Mouse (Mus musculus): ENCODE data around the gene Oscp1.
"Not testable (repeated sequence)": the region's sequence is repeated elsewhere in the genome, so short reads cannot be mapped to it uniquely, and the experiment has no call there.

Gene Oscp1

DNA sequence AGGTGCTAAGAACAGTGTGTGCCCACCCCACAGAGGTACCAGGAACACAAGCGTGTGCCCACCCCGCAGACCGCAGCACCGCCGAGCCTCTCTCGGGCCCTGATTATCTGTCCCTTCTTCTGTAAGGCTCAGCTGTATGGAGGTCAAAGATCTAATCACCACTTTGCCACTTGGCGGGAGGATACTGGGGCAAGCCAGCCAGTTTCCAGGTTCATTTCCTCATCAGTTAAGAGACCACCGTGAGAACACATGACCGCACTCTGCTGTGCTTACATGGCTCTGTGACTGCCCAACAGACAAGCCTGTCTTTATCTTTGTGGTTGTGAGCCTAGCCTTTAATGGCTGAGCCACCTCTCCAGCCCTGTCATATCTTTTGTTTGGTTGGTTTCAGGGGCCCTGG is 24.7 kb downstream of the Oscp1 start:
- DNase-seq (ENCODE audit: low read depth), result no peak

DNA sequence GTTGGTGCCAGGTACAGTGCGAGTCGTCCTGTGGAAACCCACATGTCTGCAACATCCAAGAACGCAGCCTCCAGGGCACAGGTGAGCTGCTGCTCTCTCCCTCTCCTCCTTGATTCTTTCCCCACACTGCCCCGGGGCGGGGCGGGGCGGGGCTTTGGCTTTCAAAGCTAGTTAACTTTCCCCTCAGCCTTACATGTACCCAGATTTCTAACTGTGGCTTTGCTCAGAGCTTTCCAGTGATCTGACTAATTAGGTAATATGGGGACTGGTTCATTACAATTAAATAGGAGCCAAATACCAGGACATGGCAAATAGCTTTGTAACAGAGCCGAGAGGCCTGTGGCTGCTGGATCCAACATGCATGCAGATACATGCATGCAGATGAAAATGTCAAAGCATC is 26.0 kb downstream of the Oscp1 start:
- DNase-seq (ENCODE audit: low read depth), result no peak

DNA sequence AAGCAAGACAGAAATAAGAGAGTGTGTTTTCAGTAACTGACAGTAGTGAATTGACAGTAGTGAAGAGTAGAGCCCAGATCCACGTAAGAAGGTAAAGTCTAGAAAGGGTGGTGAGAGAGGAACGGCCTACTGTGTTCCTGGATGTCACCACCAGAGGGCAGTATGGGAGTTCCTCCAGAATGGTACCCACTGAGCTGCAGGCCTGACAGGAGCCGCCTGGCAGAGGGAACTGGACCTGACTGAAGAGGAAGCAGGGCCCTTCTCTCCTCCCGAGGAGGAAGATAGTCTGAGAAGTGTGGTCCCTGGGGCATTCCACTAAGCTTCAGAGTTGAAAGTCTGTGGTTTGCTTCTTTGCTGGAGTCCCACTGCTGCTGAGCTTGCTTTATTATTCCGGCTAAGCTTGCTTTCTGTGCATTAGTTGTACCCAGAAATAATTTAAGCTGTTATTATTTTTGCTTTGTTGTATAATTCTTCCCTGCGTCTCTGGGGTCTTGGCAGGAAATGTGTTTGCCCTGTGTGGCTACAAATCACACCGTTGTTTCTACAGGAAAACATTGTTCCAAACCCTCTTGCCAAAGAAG is 27.7 kb downstream of the Oscp1 start:
- peak; percentile 73 for DNase-seq (ENCODE audit: low read depth)

DNA sequence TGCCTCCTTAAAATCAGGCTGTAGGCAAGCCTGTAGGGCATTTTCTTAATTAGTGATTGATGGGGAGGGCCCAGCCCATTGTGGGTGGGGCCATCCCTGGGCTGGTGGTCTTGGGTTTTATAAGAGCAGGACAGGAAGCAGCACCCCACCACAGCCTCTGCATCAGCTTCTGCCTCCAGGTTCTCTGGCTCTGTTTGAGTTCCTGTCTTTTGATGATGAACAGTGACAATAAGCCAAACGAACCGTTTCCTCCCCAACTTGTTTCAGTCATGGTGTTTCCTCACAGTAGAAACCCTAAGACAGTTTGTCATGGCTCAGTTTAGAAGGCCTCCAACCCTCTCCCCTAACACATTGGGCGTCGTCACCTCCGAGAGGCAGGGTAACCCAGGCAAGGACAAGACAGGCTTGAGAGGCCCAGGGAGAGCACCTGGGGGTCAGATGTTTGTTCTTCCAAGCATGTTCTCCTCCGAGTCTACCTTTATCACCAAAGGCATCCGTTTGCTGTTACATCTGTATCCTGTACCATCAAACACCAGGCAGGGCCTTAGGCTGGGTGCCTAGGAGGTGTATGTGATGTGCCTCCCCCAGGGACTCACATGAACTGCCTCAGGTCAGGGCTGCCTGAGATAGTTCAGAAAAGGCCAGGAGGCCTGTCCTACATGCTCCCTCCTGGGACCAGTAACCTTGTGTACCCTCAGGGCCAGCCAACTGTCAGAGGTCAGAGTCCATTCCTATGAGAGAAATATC is 31.9 kb downstream of the Oscp1 start:
- no peak for DNase-seq (ENCODE audit: low read depth)

DNA sequence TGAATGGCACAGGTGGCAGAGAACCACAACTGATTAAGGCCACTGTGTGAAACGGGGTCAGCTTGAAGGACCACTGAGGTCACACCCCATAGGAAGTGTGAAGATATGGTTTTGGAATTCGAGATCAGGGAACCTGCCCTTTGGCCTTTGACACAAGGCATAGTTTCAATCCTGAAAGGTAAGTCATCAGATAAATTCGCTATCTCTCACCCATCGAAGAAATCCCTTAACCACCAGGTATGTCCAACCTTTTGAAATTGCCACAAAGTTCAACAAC is 32.4 kb downstream of the Oscp1 start:
- DNase-seq (ENCODE audit: low read depth), result no peak

DNA sequence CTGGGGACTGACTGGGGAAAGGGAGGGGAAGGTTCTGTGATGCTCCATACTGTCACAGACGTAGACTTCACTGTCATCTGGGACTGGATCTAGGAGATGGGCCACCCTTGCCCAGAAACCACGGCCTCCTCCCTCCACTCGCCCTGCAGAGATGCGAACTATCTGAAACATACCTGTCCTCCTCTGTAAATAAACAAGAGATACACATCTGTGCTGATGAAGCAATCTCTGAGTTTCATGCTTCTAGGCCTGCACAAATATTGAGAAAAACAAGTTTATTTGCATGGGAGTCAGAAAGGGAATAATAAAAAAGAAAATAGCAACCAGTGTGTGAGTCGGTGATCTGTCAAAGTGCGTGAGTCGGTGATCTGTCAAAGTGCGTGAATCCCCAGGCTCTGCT is 33.5 kb downstream of the Oscp1 start:
- DNase-seq (ENCODE audit: low read depth), result no peak

DNA sequence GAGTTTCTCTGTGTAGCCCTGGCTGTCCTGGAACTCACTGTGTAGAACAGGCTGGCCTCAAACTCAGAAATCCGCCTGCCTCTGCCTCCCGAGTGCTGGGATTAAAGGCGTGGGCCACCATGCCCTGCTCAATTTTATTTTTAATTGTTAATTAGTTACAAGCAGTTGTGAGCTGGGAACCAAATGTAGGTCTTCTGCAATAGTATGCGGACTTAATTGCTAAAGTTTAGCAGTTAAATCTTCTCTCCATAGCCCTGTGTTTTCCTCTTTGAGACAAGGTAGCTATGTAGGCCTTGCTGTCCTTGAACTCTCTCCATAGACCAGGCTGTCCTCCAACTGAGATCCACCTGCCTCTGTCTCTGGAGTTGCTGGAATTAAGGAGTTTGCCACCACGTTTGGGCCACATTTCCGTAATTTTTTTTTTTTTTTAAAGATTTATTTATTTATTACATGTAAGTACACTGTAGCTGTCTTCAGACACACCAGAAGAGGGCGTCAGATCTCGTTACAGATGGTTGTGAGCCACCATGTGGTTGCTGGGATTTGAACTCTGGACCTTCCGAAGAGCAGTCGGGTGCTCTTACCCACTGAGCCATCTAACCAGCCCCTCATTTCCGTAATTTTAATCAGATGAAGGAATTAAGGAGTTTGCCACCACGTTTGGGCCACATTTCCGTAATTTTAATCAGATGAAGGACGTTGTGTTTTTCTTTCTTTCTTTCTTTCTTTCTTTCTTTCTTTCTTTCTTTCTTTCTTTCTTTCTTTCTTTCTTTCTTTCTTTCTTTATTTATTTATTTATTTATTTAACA is 37.5 kb downstream of the Oscp1 start:
- not testable (repeated sequence) for DNase-seq (ENCODE audit: low read depth)

DNA sequence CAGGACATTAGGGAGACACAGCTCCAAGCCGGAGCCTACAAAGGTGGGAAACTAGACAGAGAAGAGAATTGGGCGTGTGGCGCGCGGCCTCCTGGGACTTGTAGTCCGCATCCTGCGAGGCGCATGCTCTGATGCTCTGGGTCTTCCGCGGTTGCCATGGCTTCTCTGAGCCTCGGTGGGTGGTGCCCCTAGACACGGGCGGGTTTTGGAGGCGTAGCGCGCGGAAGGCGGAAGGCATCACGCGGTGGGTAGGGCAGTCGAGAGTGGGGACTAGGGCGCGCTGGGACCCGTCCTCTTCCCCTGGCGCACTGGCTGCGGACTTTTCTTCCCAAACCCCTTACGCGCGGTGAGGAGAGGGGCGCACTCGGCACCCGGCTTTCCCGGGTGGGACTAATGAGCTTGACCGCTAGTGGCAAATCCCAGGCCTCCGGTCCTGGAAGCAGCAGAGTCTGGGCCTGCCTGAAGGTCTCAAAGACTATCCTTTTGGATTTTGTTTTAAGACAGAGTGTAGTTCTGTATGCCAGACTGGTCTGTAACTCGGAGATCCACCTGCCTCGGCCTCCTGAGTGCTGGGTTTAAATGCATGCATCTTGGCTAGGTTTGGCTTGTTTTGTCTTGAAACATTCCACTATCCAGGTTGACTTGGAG is 38.2 kb downstream of the Oscp1 start, which contains the start of gene Lsm10:
Lsm10 (plus strand) TSS at position 160 of the 648 bp plus-strand sequence.
- DNase-seq (ENCODE audit: low read depth), result peak; percentile 93

DNA sequence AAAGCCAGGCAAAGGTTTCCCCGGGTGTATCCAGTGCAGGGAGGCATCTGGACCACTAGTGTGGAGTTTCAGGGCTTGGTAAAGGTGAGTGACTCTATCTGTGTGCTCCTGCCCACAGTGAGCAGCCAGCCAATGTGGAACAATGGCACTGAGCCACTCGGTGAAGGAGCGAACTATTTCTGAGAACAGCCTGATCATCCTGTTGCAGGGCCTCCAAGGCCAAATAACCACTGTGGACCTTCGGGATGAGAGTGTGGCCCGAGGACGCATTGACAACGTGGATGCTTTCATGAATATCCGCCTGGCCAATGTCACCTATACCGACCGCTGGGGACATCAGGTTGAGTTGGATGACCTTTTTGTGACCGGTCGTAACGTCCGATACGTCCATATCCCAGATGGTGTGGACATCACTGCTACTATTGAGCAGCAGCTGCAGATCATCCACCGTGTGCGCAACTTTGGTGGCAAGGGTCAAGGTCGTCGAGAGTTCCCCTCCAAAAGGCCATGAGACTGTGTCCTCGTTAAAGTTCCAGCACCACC is 39.4 kb downstream of the Oscp1 start:
- DNase-seq (ENCODE audit: low read depth), result no peak

DNA sequence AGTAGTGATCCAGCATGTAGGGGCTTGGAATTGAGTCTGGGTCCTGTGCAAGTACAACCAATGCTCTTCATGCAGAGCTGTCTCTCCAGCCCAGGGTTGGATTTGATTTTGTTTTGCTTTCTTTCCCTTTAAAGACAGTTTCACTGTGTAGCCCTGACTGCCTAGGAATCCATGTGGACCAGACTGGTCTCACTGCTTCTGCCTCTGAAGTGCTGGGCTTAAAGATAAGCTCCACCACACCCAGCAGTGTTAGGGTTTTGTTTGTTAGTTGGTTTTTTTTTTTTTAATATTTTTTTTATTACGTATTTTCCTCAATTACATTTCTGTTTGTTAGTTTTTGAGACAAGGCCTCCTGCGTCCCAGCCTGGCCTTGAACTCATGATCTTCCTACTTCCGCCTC is 41.0 kb downstream of the Oscp1 start:
- DNase-seq (ENCODE audit: low read depth), result no peak

DNA sequence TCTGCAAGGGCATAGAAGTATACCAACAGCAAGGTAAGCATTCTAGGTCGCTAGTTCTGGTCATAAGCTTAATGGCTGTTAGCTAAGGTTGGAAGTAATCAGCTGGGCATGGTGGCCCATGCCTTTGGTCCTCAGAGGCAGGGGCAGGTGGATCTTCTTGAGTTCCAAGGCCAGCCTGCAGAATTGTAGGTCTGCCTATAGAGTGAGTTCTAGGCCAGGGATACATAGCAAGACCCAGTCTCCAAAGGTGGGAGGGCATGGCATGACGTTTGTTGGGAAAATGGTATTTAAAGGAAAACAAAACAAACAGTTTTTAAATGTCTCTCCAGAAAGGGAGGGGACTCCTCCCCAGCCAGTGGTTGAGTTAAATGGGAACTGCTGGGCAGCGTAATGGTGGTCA is 42.4 kb downstream of the Oscp1 start:
- DNase-seq (ENCODE audit: low read depth), result no peak

DNA sequence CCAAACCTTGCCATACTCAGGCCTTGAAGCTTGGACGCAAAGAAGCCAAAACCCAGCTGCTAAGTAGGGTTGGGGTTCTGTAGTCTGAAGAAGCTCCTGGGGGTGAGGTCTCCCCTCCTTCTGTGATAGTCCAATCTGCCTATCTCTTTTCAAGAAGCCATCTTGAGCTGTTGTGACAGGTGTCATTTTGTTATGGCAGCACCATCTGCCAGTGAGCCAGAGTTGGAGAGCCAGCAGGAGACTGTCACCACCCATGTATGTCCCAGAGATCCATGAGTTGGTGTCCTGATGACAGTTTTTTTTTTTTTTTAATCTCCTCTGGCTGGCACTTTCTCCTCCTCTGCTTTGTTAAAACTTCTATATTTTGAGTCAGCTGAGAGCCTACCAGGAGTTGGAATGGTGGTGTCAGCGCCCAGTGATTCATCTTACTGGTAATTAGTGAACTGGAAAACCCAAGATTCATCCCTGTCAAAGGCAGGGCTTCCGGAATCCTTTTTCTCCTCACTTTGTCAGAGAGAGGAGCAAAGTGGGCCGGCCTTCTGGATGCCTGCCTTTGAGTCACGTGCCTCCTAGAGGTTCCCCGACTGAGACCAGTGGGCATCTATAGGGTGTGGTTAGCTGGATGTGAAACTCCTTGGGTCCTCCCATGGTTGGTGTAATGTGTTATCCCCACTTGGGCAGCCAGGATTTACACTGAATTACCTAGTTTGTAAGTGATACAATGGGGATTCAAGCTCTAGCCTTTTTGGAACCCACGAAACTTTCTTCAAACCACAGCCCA is 43.9 kb downstream of the Oscp1 start:
- DNase-seq (ENCODE audit: low read depth), result no peak

DNA sequence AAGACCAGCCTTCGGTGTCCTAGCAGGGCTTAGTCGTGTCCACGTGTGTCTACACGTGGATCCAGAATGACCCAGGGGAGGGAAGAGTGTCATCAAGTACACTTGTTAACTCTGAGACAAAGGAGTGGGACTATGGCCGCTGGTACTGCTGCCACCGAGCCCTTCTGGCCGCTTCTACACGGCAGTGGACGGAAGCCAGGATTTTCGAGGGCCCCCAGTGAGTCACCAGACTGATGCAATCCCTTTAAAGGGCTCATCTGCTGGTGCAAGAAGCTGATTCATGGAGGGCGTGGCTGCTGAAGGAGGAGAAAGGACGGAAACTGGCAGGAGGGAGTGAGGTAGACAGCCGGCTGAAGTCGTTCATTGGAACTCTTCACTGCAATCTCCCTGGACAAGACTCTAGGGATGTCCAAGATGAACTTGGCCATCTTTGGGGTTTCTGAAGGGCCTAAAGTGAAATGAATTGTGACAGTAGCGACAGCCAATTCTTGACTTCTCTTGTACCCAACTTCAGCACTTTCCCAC is 44.8 kb downstream of the Oscp1 start:
- DNase-seq (ENCODE audit: low read depth), result peak; percentile 94

DNA sequence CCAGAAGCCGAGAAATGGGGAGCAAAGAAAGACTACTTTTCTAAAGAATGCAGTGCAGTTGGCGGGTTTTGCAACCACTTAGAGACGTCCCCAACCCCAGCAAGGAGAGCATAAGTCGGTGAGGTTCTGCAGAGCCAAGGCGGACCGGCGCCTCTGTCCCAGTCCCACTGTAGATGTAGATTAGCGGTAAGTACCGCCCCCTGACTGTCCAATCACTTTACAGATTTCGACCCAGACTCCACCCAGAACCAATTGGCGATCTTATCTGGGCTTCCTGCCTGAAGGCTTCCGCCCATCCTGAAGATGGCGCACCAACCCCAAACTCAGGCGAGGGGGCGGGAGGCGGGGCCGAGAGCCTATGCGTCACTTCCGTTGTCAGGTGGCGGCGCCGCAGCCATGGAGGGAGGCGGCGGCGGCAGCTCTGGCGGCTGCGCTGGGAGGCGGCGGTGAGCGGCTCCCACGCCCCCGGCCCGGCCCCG is 45.3 kb downstream of the Oscp1 start, which contains the start of gene Stk40:
Stk40 (plus strand) TSS at position 368 of the 479 bp plus-strand sequence.
- DNase-seq (ENCODE audit: low read depth), result peak; percentile 97

DNA sequence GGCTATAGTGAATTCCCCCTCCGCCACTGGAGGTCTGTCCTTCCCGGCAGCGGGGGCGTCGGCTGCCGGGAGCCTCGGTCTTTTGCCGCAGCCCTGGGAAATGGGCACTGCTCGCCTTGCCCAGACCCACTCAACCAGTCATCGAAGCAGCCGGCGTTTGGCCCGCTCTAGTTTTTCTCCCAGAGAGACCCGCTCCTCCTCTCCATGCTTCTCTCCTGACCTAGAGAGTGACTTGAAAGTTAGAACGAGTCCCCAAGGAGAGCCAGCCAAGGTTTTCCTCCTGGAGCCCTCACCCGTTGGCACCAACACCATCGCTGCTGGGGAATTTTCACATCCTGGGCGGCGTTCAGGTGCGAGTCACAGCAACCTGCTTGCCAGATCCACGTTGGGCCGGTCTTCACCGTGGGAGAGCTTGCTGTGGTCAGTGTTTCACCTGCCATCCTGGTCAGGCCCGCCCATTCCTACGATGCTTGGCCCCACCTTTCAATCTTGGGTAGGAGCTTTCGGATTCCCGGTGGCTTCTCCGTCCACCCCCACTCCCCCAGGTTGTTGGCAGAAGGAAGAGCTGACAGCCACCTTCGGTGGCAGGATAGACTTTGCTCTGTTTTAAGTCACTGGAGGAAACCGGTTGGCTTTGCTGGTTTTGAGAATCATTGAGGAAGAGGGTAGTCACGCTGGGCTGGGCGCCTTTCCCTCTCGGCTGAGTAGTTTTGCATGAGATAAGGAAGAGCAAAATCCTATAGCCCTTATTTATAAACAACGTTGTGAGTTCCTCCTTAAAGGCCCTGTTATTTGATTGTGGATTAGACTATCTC is 46.1 kb downstream of the Oscp1 start:
- no peak for DNase-seq (ENCODE audit: low read depth)

DNA sequence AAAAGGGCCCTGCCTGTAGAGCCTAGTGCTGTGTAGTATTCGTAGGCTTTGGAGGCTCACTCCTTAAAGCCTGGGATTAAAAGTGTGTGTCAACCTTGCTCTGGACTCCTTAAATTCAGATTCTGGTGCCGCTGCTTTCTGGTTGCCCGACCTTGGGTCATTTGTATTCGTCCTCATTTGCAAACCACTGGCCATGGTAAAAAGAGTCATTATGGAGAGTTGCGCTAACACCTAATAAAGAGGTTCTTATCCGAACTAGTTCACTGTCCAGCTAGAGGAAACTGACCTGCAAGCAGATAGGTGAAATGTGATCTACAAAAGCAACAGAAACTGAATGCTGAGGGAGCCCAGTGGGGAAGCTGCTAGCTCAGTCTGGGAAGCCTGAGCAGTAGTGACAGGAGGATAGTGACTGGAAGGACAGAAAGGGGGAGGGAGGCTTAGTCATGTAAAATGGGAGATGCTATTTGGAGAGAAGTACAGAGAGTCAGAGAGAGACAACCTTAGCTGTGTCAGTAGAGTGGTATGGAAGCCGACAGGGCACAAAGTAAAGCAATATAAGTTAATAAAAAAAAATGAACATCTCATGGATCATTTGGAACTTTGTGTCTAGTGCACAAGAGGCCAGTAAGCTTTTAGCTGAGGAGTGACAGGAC is 46.9 kb downstream of the Oscp1 start:
- no peak for DNase-seq (ENCODE audit: low read depth)

DNA sequence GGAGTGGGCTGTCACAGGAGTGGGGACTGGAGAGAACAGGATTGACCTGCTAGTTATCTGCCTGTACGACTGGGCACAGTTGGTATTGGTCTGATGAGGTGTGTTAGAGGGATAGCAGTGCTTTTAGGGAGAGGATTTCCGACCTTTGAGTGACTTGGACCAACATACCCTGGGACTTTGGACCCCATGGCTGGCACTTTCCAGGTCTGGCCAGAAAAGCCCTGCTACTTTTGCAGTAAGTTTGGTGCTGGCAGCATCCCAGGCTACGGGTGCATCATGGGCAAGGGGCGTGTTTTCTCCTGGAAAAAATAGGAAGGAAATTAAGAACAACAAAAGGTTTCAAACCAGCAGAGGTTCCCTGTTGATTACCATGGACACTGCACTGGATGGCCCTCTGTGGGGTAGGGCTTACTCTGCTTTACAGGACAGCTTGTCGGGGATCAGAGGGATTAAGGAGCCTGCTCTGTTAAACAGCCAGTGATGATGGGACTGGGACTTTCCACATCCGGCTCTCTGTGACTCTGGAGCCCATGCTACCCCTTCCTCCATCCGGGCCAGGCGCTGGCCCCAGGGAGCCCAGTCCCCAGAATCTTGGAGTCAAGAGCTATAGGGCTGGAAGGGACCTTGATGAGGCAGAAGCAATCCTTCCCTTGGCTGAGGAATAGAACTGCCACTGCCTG is 49.8 kb downstream of the Oscp1 start:
- no peak for DNase-seq (ENCODE audit: low read depth)

DNA sequence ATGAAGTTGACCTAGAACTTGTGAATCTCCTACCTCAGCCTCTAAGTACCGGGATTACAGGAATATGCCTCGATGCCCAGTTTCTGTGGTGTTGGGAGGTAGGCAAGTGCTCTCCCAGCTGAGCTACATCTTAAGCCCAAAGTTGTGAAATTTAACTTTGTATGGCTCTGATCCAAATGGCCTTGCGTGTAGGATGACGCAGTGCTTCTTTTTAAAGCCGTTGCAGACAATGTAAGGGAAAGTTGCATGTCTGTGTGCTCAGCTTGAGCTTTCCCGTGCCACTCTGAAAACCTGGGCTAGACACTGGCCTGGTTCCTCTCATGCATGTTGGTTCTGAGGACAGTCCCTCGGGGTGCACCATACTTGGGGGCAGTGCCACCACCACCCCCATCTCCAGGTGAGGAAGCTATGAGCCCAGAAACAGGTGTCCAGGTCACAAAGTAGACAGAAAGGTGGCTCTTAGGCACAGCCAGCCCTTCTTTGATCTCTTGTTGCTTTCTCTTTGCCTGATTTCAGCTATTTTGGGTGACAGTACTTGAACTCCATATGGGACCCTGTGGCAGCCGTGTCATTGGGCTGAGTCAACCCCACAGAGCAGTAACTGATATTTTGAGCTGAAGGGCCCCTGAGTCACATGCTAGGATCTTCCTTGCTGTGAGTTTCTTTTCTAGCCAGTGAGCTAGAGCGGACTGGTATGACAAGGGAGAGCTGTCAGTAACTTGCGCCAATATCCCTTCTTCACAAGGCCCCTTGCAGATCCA is 51.4 kb downstream of the Oscp1 start:
- no peak for DNase-seq (ENCODE audit: low read depth)

Measured in c-Kit-positive CD71-positive TER-119-negative erythroid progenitor cells, embryonic 14.5 days (primary cell).